Mouse (Mus musculus): ENCODE results near the gene Fto.
A peak's percentile ranks its signal among the peaks of the same experiment; 100 is the strongest.

Fto gene

DNA sequence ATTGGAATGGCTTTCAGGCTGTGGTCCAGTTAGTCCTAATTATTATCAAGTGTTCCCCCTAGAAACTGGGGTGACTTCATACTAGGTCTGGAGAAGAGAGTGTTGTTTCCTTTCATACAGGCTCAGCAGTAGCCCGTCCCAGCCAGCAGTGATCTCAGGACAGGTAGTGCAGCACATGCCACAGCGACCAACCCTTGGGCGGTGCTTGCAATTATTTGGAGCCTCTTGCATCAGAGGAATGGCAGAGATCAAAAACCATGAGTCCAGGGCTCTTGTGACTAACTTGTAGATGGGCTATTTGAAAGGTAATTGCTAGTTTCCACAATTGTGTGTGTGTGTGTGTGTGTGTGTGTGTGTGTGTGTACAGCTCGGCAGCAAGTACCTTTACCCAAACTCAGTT lies 247.9 kb downstream of the Fto start:
- no peak for DNase-seq (ENCODE audit: low spot score in 2 of 2)

DNA sequence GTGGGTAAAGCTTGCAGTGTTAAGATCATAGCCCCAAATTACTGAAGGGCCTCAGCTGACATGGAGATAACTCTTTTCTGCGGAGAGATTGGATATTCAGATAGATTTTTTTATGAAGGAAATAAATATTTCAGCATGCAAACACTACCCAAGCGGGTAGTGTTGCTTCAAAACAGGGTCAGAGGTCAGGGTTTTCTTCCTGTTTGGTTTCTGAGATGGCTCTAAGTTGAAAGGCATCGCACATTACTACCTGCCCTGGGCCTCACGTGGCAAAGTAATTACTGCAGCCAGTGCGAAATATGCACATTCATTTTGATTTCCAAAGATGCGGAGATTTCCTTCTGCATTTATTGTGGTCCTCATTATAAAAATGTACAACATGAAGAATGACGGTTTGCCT lies 249.3 kb downstream of the Fto start:
- DNase-seq (ENCODE audit: low spot score in 2 of 2): no peak

DNA sequence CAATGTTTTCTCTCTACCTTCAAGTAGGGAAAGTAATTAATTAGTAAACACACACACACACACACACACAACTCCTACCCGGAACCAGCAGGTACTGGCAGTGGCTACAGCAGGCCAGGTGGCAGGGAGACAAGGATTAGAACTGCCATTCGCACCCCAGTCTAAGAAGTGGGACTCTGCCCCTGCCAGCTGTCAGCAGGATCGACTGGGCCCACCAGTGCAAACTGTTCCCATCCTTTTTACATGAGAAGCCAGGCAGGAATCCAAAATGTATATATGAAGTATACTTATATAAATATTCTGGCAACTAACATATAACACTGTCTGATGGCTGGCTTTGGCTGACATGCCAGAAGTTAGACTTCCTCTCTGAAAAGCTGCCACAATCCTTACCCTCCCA lies 250.0 kb downstream of the Fto start:
- DNase-seq (ENCODE audit: low spot score in 2 of 2): peak; percentile 58 to 66

DNA sequence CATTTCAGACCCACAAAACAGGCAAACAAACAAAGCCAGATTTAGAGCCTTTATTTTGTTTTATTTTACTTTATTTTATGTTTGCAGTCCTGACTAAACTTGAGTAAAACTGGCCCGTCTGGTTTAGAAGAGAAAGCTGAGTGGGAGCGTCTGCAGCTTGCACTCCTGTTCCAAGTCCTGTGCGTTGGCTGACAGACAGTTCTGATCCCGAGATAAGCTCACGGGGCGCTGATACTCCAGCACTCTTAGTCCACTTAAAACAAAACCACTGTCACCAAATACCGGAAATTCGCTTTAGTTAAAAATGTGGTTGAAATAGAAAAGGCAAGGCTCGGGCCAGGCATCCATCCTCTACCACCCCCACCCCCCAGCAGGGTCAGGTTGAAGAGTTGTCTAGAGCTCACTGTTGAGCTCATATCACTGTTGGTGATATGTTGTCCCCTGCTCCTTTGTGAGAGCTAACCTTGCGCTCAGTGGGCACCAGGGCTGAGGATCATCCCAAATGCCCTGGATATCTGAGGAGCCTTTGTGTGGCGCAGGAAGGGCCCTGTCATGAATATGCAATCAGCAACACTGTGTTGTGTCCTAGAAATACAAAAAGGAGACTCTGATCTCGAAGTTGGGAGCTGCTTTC lies 252.7 kb downstream of the Fto start:
- DNase-seq (ENCODE audit: low spot score in 2 of 2): peak in 1 of 2 experiments; percentile 56

DNA sequence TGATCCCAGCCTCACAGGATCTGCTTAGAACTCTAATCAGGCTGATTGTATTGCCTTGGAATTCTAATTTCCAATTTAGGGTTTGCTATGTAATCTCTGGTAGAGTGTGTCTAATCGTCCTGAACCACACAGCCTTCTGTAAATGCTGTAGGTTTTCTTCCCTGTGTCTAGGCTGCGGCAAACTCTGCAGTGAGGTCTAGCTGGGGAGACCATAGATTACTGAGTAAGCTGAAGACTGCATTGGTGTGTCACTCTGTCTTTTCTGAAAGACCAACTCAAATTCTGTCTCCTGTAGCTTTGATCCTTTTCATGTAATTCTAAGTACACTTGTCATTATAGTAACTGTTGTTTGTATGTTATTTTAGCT lies 253.2 kb downstream of the Fto start:
- DNase-seq (ENCODE audit: low spot score in 2 of 2): no peak

DNA sequence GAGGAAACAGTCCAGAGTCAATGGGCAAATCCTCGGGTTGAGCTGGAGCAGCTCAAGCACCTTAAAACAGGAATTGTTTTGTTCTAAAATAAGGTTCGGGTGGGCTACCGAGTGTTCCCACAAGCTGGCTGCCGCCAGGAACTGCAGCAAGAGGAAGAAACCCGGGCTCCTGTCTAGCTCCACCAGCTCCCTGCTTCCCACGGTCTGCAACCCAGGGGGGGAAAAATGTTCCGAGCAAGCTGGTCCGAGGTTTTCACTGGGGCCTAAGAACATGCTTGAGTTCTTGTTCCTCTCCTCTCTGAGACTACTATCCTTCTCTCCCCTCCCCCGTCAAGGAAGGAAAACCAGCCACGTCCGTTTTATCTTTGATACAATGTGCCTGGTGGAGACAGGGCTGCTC lies 256.5 kb downstream of the Fto start:
- no peak for DNase-seq (ENCODE audit: low spot score in 2 of 2)

DNA sequence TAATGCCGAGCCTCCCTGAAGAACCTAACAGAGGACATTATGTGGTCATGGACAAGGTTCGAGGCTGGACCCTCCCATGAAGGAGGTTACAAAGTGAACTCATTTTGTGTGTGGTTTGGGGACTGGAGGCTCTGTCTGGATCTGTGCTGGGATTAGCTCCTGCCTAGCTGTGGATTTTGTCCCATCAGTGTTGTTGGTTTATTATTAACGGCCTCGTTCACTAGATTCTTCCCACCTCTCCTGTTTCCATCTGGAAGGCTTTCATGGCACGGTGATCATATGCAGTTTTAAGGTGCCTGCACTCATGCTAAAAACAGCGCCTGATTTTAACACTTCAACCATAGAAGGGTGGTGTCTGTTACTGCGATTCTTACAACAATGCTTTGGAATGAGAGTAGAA lies 257.5 kb downstream of the Fto start:
- DNase-seq (ENCODE audit: low spot score in 2 of 2): no peak

DNA sequence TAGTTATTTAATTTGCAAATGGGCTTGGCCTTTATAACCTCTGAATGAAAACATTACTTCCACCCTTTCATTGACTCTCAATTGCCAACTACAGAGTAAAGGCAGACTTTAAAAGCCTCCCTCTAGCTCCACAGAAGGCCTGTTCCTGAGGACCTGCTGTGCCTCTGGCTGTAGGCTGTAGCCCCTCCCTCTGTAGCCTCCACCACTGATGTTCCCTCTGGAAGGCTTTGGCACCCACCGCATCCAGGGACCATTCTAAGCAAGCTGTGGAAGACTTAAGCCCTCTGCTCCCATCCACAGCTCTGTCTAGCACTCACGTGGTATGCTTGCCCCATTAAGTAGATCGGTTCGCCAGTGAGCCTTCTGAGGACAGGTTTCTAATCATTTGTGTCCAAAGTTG lies 258.7 kb downstream of the Fto start:
- DNase-seq (ENCODE audit: low spot score in 2 of 2): no peak

DNA sequence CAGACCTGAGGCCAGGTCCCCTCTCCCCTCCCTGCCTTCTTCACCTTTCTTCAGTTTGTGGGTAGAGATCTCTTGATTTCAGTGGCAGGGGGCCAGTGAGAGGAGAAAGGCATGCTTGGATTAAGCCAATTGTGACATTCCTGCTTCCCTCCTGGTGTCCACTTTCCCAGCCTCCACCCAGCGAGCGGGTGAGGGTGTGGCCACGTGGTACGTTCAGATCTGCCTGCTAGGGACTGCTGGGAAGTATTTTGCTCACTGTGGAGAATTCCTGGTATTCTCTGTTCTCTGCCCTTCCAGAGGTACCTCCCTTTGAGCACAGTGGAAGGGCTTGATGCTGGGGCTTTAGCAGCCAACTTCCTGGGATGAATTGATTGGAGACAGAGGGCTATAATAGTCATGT lies 259.3 kb downstream of the Fto start:
- DNase-seq (ENCODE audit: low spot score in 2 of 2): no peak

DNA sequence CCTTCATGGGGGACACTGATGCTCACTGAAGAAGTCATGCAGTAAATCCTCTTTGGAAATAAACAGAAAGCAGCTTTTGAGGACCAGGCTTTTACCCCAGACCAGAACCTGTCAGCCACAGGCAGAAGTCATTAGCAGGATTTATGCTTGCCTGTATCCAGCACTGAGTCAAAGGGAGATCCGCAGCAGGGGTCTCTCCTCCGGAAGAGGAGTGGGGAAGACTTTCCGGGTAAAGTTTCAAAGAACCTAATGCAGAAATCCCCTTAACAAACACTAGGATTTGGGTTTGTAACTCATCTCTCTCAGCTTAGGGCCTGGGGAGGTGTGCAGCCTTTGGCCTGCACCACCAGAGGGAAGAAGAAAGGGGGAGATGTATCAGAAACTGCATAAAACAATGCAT lies 262.3 kb downstream of the Fto start:
- no peak for DNase-seq (ENCODE audit: low spot score in 2 of 2)

DNA sequence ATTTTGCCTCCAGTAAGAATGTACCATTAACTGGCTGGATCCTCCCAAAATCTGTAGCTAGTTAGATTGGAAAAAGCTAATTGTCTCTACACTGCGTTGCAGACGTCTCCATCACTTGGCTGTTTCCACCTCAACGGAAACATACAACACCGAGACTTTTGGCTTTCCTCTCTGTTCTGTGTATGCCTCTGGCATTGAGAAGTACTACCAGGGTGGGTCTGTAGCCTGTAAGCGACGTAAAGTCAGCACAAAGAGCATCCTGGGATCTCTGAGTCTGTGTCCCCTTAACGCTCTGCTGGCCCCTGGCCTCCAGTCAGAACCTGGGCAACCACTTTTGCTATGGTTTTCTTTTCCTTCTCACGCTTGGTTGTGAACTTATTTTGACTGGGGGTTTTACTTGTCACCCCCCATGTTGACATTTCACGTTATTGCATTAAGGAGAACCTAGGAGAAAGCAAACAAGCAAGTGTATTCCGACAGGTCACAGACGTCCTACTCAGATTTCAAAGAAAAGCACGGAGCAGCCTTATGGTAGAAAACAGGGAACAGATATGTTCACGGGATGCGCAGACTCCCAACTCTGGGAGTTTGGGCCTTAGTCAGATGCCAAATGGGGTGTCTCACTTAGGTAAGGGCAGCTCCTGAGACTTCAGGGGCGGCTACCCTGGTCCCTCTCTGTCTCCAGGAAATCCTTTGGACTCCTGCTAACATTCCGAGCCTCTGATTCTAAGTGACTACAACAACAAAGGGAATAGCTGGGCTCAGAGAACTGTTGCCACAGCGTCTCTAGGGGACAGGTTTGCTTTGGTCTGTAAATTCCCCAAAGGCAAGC lies 263.0 kb downstream of the Fto start:
- DNase-seq (ENCODE audit: low spot score in 2 of 2): no peak

DNA sequence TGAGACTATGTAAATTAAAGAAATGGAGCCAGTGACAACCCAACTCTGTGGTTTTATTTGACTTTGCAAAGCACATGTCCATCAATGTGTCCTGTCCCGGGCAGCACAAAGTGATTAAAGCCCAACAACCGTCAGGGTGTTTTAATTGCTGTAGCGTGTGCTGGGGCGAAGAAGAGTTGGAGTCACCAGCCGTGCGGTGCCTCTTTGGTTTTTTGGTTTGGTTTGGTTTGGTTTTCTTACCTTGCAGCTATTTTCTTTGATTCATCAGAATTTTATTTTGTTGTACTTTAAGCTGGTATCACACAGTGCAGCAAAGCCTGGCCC lies 263.6 kb downstream of the Fto start:
- no peak for DNase-seq (ENCODE audit: low spot score in 2 of 2)

DNA sequence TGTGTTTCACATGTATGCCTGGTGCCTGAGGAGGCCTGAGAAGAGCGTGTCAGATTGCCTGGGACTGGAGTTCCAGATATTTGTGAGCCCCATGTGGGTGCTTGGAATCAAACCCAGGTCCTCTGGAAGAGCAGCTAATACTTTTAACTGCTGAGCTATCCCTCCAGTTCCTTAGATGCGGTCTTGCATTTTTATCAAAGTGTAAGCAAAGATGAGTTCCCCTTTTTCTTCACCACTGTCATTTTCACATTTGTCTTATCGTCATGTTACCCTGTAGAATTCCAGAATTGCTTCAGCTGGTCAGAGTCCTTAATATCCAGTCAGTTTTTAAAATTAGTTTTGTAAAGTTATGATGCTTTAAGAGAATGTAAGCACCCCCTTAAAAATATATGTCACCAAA lies 264.3 kb downstream of the Fto start:
- no peak for DNase-seq (ENCODE audit: low spot score in 2 of 2)

DNA sequence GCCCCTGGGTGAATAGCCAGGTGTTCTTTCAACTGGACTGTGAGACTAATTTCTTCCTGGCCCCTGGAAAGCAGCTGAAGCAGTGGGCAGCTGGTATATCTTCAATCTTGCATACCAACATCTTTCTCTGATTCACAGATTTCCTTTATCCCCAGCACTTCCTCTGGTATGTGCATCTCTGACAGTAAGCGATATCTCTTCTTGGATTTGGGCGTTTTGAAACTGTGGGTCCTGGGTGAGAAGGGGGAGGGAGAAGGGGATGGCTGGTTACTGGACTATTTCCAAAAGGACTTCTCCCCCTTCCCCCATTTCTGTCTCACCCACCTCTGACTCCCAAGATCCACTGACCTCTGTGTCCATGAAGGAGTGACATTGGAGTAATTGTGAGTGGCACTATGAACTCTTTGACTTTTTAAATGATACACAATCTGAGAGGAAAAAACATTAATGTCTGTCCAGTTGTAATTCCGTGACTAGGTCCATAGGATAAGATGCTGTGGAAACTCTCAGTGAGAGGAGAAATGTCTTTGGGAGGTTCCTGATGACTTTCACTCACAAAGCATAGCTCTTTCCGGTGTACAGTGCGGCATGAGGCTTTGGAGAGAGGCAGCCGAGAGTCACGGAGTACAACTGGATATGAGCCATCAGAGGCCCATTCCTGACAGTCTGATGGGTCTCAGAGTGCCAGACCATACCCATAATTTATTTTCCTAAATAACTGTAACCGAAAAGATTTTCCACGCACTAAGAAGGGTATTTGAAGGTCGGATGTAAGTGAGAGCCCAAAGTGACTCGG lies 271.5 kb downstream of the Fto start:
- DNase-seq (ENCODE audit: low spot score in 2 of 2): no peak

DNA sequence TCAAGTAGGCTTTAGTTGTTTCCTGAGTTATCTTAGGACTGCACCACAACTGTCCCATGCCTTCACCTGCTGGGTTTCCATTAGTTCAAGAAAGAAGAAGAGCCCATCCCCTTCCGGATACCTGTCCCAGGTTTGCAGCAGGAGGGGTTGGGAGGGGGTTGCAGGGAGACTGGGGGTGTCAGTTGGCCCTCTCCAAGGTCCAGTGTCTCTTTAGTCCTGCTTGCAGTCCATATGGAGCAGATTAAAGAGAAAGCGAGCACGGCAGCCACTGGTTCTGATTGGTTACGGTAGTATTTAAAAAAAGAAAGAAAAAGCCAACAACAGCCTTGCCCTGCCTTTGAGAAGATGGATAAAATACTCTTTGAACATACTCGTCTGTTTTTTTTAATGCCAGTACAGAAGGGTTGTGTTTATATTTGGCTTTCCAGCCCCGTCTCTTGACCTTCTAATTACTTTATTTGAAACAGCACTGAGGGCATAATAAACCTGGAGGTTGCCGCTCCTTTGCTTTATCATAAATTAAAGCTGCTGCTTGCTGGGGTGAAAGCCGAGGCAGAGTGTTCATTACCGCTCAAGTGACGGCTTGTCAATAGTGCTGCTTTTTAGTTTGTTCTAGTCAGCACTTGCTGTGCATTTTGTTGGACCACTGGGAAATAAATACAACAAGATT lies 279.2 kb downstream of the Fto start:
- no peak for DNase-seq (ENCODE audit: low spot score in 2 of 2)

DNA sequence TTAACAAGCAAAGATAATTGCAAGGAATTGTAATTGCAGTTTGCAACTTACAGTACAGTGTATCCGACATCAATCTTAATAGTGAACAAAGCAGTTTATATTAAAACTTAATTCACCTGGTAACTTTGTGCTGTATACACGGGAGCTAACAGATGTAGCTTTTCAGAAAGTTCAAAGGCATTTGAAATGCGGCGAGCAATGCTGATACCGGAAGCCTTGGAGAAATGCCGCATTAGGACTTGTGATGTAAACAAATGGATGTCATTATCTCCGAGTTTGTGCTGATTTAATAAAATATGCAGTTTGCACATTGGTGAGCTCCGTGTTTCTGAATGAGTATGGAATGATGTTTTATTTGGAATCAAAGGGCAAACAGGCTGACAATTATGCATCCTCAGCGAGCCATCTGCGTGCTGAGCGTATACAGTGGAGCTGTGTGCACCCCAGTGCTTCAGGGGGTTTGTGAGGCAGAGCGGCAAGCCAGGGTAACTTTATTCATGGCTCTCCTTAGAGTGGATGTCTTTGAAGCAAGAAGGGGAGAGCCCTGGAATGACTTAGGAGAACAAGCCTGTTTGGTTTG lies 280.0 kb downstream of the Fto start:
- no peak for DNase-seq (ENCODE audit: low spot score in 2 of 2)

DNA sequence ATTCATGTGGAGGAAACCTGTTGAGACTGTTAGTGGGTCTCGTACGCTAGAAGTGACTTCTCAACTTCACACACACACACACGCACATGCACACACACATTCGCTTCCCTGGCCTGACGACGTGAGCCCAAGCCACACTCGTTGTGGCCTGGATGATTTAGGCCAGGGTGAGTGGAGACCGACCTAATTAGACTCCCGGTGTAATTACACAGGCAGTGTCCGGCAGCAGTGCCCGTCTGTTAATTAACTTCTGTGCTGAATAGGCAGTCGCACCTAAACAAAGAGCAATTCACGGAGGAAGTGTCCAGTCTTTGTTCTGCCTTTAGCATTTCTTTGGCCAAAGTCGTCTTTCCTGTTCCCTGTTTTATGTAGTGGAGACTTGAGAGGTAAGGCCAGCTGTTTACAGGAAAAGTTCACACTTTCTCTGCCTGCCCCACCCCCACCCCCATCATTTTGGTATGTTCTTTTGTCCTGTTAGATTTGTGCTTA lies 286.1 kb downstream of the Fto start:
- DNase-seq (ENCODE audit: low spot score in 2 of 2): no peak

DNA sequence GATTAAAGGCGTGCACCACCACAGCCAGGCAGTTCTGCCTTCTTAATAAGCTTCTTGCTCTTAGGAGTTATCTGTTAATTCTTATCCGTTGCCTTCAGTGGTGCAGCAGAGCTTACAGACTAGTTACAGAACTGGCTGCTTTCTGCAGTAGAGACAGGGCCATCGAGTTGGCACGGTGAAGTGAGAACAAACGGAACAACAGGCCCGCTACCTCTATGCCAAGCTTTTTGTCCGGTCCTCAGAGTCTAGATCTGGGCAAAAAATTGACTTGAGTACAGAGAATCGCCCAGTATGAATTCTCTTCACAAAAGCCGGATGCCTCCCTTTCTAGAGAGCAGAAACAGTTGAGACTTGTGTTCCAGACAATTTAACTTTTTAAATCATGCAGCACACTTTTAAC lies 290.4 kb downstream of the Fto start:
- no peak for DNase-seq (ENCODE audit: low spot score in 2 of 2)

DNA sequence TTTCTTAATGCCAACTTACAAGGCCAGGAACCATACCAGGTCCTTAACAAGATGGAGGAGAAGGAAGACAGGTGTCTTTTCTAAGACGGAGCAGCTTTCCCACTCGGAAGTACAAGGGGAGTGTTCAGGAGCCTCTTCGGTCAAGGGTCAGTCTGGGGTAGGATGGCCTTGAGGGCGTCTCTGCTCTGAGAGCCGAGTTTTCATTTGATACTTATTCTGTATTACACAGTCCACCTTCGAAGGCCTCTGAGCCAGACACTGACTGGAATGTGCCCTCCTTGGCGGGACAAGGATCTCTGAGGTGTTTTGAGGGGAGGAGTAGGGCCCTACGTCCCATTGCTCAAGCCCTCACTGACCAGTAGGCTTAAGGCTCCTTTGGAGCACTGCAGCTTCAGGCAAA lies 292.6 kb downstream of the Fto start:
- no peak for DNase-seq (ENCODE audit: low spot score in 2 of 2)

DNA sequence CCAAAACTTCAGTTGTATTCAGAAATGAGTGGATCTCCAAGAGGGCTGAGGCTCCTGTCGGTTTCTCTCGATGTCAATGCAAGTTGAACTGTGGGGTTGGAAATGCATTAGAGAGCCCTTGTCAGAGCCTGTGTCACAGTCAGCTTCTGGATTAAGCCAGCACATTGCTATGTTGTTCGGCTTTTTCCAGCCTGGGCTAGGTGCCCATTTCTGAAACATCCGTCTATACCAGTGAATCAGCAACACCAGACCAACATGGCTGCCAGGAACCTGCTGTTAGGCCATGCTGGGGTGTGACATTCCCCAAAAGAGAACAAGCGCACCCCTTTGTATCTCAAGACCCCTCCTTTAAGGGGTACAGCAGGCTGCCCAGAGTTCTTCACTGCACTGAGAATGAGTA lies 293.8 kb downstream of the Fto start:
- DNase-seq (ENCODE audit: low spot score in 2 of 2): peak; percentile 47 to 48

DNA sequence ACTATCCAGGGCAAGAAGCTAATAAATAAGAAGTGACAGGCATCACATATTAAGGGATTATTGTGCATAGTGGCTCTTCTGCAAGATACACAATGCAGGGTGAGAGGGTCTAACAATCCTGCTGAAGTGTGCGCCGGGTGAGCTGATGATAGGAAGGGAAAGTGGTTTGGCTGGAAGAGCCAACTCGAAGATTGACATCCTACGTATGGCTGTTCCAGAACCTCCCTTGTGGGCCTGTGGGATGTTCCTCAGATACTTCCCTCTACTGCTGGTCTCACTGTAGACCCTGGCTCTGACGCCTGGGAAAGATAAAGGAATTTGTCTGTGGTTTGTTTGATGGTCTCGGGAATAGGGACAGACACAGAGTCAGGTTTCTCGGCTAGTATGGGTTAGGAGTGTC lies 297.9 kb downstream of the Fto start:
- no peak for DNase-seq (ENCODE audit: low spot score in 2 of 2)
